Mouse (Mus musculus) ES-E14 (cell line): ENCODE measurements at regions not wholly inside any gene's neighbourhood (a gene's known extent, or its start where the extent isn't known, plus 50 kb on each side); places are given as distances from the start of the nearest gene placed in this dataset.

Source experiments
- CHD2 ChIP-seq: IDR thresholded peaks from 2 replicates; pipeline ENCODE4 v1.6.1; 2014; ENCODE audit warnings: mild to moderate bottlenecking, low read depth, low read length, inconsistent platforms
- HCFC1 ChIP-seq: IDR thresholded peaks from 2 replicates; pipeline ENCODE4 v1.6.1; 2012; ENCODE audit warnings: low read length, inconsistent platforms, borderline replicate concordance; ENCODE audit not compliant: insufficient read depth
- MAFK ChIP-seq: IDR thresholded peaks from 2 replicates; pipeline ENCODE4 v1.6.1; 2014; ENCODE audit warnings: mild to moderate bottlenecking, low read depth, low read length, inconsistent platforms; ENCODE audit not compliant: insufficient read depth
- ZC3H11A ChIP-seq: IDR thresholded peaks from 2 replicates; pipeline ENCODE4 v1.6.1; 2012; ENCODE audit warnings: low read depth, mild to moderate bottlenecking, inconsistent platforms, low read length, borderline replicate concordance
- ZNF384 ChIP-seq: IDR thresholded peaks from 2 replicates; pipeline ENCODE4 v1.6.1; 2012; ENCODE audit warnings: low read depth, low read length, inconsistent platforms

- no peak for TF ChIP-seq CHD2
- no peak for TF ChIP-seq ZC3H11A
- TF ChIP-seq ZNF384: no peak
- TF ChIP-seq HCFC1: no peak
- no peak for TF ChIP-seq MAFK
Observed at GRCm38 (mm10) chr9:112839071-112839793, 603.5 kb upstream of the Arpp21 start.
